Mouse (Mus musculus): ENCODE results near the gene Abhd16b. TPM values are rescaled to one million over a fixed set of nuclear protein-coding genes. Genes with fewer than 3 reads are reported as not detected.

Abhd16b gene
- polyA plus RNA-seq (2015; fragmentation: Nextera tagmentation; extraction: Ambion mirVana): 0.07 TPM in 1 of 2 replicates, not detected in the other

DNA sequence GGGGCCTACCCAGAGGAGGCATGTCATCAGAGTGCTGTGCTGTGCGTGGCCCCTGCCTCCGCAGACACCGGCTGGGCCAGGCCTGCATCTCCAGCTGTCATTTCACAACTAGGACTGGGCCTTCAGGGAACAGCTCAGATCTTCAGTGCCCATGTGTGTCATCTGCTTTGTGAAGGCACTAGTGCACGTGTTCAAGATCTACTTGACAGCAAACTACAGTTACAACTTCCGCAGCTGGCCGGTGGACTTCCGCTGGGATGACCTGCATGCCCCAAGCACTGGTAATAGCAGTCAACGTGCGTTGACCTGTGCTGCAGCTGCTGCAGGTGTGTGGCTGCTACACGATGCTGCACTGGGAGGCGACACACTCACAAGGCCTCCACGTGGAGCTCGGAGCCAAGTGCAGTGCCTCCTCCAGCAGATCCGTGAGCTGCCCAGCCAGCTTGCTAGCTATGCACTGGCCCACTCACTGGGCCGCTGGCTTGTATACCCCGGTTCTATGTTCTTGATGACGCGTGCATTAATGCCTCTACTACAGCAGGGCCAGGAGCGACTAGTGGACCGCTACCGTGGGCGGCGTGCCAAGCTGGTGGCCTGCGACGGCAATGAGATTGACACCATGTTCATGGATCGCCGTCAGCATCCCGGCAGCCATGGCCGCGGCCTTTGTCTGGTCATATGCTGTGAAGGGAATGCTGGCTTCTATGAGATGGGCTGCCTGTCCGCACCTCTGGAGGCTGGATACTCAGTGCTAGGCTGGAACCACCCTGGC, at the start of gene Abhd16b:
TSS of gene Abhd16b (plus strand) at position 51 of the 772 bp plus-strand sequence.
- Histone ChIP-seq H3K4me2 (replicated peaks; ENCODE audit: low read depth) (no peak within 1 kb of the TSS), H3K27me3 (replicated peaks; ENCODE audit: control insufficient read depth, insufficient read depth, low read length) (no peaks in the 10 kb centered on the region), H3K27ac (ENCODE audit: low read depth, low read length) (no peak within 1 kb of the TSS), H3K9me3 (ENCODE audit: control insufficient read depth) (no peaks in the 10 kb centered on the region), H3K4me3 (ENCODE audit: low read depth, low read length) (no peak within 1 kb of the TSS), H3K9ac (ENCODE audit: low read depth, low read length) (no peak within 1 kb of the TSS), H3K36me3 (ENCODE audit: control insufficient read depth, insufficient read depth) (no peaks in the 10 kb centered on the region), H3K4me1 (replicated peaks; ENCODE audit: control insufficient read depth, insufficient read depth, low read length) (no peaks in the 10 kb centered on the region)
- no peak for ATAC-seq
- 84% methylated on average over 31 of the region's 31 CpGs for WGBS
- TF ChIP-seq CTCF (IDR thresholded peaks at IDR 0.05; ENCODE audit: low read depth): no peak

DNA sequence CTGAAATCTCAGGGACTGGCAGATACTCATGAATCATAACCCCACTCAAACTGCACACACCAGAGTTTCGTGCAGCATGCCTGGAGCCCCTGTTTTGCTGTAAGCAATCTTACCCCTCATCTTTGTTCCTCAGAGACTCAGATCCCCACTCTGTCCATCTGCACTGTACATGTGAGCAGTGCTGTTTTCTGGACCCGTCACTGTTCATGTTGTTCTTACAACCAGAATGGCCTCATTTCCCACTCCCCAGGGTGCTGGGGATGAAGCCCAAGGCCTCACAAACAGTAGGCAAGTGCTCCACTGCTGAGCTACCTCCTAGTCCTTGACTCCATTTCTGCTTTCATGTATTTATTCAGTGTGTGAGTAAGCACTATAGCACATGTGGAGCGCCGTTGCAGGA, 40.8 kb upstream of the Abhd16b start:
- Histone ChIP-seq H3K36me3 (ENCODE audit: control insufficient read depth, insufficient read depth) (no peaks in the 10 kb centered on the region), H3K4me2 (replicated peaks; ENCODE audit: low read depth) (no peak overlapping the region), H3K9ac (ENCODE audit: low read depth, low read length) (no peak overlapping the region), H3K27me3 (replicated peaks; ENCODE audit: control insufficient read depth, insufficient read depth, low read length) (peaks cover 18% of the 10 kb centered on the region), H3K9me3 (ENCODE audit: control insufficient read depth) (no peaks in the 10 kb centered on the region), H3K4me3 (ENCODE audit: low read depth, low read length) (no peak overlapping the region), H3K27ac (ENCODE audit: low read depth, low read length) (no peak overlapping the region), H3K4me1 (replicated peaks; ENCODE audit: control insufficient read depth, insufficient read depth, low read length) (no peaks in the 10 kb centered on the region)
- WGBS: 77% methylated on average over 4 of the region's 4 CpGs
- ATAC-seq: no peak
- no peak for TF ChIP-seq CTCF (IDR thresholded peaks at IDR 0.05; ENCODE audit: low read depth)

DNA sequence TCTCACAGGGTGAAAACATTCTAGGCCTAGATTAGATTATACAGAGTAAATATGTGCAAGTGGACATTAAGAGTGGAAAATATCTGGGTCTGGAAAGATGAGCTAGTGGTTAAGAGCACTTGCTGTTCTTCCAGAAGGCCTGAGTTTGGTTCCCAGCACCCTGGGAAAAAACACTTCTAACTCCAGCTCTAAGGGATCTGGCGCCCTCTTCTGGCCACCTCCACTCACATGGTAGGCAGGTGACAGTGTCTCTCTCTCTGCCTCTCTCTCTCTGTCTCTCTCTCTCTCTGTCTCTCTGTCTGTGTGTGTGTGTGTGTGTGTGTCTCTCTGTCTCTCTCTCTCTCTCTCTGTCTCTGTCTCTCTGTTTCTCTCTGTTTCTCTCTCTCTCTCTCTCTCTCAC, 39.7 kb upstream of the Abhd16b start:
- Histone ChIP-seq H3K9me3 (ENCODE audit: control insufficient read depth) (no peaks in the 10 kb centered on the region), H3K36me3 (ENCODE audit: control insufficient read depth, insufficient read depth) (no peaks in the 10 kb centered on the region), H3K9ac (ENCODE audit: low read depth, low read length) (no peak overlapping the region), H3K4me1 (replicated peaks; ENCODE audit: control insufficient read depth, insufficient read depth, low read length) (no peaks in the 10 kb centered on the region), H3K4me3 (ENCODE audit: low read depth, low read length) (no peak overlapping the region), H3K27me3 (replicated peaks; ENCODE audit: control insufficient read depth, insufficient read depth, low read length) (peaks cover 24% of the 10 kb centered on the region), H3K4me2 (replicated peaks; ENCODE audit: low read depth) (no peak overlapping the region), H3K27ac (ENCODE audit: low read depth, low read length) (no peak overlapping the region)
- TF ChIP-seq CTCF (IDR thresholded peaks at IDR 0.05; ENCODE audit: low read depth): peak; percentile 45
- ATAC-seq: no peak
- 60% methylated on average over 1 of the region's 1 CpGs for whole genome bisulfite sequencing

GRCm38 (mm10) chr2:181455899-181456298, 37.1 kb upstream of the Abhd16b start:
- no peaks in the 10 kb centered on the region for H3K4me1 ChIP-seq (replicated peaks; ENCODE audit: control insufficient read depth, insufficient read depth, low read length)
- no peak overlapping the region for H3K4me2 ChIP-seq (replicated peaks; ENCODE audit: low read depth)
- TF ChIP-seq CTCF (IDR thresholded peaks at IDR 0.05; ENCODE audit: low read depth): no peak
- H3K36me3 ChIP-seq (ENCODE audit: control insufficient read depth, insufficient read depth): no peaks in the 10 kb centered on the region
- ATAC-seq: no peak
- no peak overlapping the region for H3K4me3 ChIP-seq (ENCODE audit: low read depth, low read length)
- no peaks in the 10 kb centered on the region for H3K9me3 ChIP-seq (ENCODE audit: control insufficient read depth)
- WGBS: 70% methylated on average over 2 of the region's 2 CpGs
- no peak overlapping the region for H3K9ac ChIP-seq (ENCODE audit: low read depth, low read length)
- H3K27me3 ChIP-seq (replicated peaks; ENCODE audit: control insufficient read depth, insufficient read depth, low read length): peaks cover 47% of the 10 kb centered on the region
- no peak overlapping the region for H3K27ac ChIP-seq (ENCODE audit: low read depth, low read length)

DNA sequence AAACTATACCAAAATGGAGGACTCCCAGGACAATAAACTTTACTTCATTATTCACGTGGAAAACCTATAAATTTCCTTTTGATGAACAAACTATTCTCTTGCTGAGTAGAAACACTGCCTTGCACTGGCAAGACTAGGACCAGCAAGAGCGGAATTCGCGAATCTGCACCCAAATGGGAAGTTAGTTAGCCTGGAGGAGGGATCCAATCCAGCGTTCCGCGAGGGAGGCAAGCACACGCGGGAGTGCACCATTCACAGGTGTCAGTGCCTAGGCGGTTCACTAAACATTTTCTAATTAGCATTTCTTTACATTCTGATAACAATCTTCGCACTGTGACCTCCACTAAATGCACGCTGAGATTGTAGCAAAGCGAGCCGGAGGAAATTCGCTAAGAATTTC, 35.2 kb upstream of the Abhd16b start:
- Histone ChIP-seq H3K4me1 (replicated peaks; ENCODE audit: control insufficient read depth, insufficient read depth, low read length) (no peaks in the 10 kb centered on the region), H3K27ac (ENCODE audit: low read depth, low read length) (no peak overlapping the region), H3K9me3 (ENCODE audit: control insufficient read depth) (no peaks in the 10 kb centered on the region), H3K36me3 (ENCODE audit: control insufficient read depth, insufficient read depth) (no peaks in the 10 kb centered on the region), H3K27me3 (replicated peaks; ENCODE audit: control insufficient read depth, insufficient read depth, low read length) (peaks cover 47% of the 10 kb centered on the region), H3K4me2 (replicated peaks; ENCODE audit: low read depth) (peak overlapping the region; percentile 100), H3K9ac (ENCODE audit: low read depth, low read length) (no peak overlapping the region), H3K4me3 (ENCODE audit: low read depth, low read length) (peak overlapping the region; percentile 86)
- TF ChIP-seq CTCF (IDR thresholded peaks at IDR 0.05; ENCODE audit: low read depth): no peak
- WGBS: 7% methylated on average over 15 of the region's 15 CpGs
- no peak for ATAC-seq

DNA sequence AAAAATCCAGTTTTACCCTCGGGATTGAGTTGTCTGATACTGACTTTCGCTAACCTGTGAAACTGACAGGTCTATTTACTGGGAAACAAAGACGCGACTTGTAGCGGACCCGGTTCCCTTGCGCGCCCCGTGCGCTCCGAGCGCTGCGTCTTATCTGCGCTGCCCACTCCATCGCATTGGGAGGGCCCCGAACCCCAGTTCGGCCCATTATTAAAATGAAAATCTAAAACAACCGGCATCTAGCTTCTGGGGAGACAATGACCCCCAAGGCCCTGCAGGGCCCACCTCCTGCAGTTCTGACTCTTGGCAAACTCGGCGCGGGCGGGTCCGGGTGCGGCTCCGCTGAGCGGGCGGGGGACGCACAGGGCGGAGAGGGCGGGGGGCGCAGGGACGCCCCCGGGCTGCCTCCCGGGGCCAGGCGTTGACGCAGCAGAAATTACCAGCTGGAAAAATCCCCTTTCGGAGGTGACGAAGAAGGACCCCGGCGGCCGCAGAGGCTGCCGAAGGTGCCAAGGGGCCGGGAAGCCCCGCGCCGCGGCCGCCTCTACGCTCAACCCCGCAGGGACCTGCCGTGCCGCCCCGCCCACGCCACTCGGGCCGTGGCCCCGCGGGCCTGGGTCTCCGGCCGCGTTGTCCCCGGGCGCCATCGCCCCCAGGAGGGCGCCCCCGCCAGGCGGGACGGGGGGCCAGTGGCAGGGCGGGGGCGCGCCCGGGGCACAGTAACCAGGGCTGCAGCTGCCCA, 34.4 kb upstream of the Abhd16b start:
- under 1% methylated on average over 65 of the region's 72 CpGs for WGBS
- no peak for TF ChIP-seq CTCF (IDR thresholded peaks at IDR 0.05; ENCODE audit: low read depth)
- no peak overlapping the region; the same call in 1 of the 2 replicates for H3K27ac ChIP-seq (ENCODE audit: low read depth, low read length)
- peak overlapping the region; percentile 86 for H3K4me3 ChIP-seq (ENCODE audit: low read depth, low read length)
- ATAC-seq: peak; percentile 11; the same call in 1 of the 2 replicates
- H3K4me1 ChIP-seq (replicated peaks; ENCODE audit: control insufficient read depth, insufficient read depth, low read length): no peaks in the 10 kb centered on the region
- peak overlapping the region; percentile 100 for H3K4me2 ChIP-seq (replicated peaks; ENCODE audit: low read depth)
- H3K27me3 ChIP-seq (replicated peaks; ENCODE audit: control insufficient read depth, insufficient read depth, low read length): peaks cover 49% of the 10 kb centered on the region
- H3K9me3 ChIP-seq (ENCODE audit: control insufficient read depth): no peaks in the 10 kb centered on the region
- H3K9ac ChIP-seq (ENCODE audit: low read depth, low read length): peak overlapping the region; percentile 62
- H3K36me3 ChIP-seq (ENCODE audit: control insufficient read depth, insufficient read depth): no peaks in the 10 kb centered on the region
